Mouse (Mus musculus): ENCODE data around the gene Pds5b. TPM values are rescaled to one million over a fixed set of nuclear protein-coding genes. Genes with fewer than 3 reads are reported as not detected.
"Not testable (repeated sequence)": the region's sequence is repeated elsewhere in the genome, so short reads cannot be mapped to it uniquely, and the experiment has no call there.

Gene Pds5b
- total RNA-seq (2021), result 10 to 100 TPM; 17.6 to 18.3 TPM
- long read RNA-seq, experiment 1, full-length matches to known transcripts, result 1 of 3 reads
- long read RNA-seq, experiment 1, partial matches to known transcripts, result 1 of 3 reads
- long read RNA-seq, experiment 1, other reads (novel, unspliced or antisense), result 1 of 3 reads
- long read RNA-seq, experiment 2, partial matches to known transcripts, result 1 of 1 reads
- long read RNA-seq, experiment 2, other reads (novel, unspliced or antisense), result 0 of 1 reads

DNA sequence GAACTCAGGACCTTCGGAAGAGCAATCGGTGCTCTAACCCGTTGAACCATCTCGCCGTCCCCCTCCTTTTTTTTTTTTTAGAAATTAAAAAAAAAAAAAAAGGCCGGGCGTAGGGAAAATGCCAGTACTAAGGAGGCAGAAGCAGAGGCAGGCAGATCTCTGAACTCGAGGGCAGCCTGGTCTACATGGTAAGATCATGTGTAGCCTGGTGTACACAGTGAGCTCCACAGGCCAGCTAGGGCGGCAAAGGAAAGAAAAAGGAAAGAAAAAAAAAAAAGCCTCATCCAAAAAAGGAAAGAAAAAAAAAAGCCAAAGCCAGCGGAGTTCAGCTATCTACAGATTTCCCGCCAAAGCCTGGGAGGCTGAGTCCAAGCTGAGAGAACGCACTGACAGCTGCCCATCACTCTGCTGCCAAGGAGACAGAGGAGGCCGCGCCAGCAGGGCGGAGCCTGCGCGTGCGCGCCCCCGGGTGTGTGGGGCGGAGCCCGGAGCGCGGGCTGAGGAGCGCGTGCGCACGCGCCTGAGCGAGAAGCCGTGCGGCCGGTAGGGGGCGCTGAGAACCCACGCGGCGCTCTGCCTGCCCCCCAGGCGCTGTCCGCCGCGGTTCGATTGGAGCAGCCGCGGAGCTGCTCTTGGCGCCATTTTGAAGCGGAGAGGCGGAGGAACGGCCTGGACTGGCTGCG, at the start of gene Pds5b:
Gene Pds5b (plus strand): TSS at position 587 of the 683 bp plus-strand sequence.
- peak; percentile 93 to 96 for DNase-seq

DNA sequence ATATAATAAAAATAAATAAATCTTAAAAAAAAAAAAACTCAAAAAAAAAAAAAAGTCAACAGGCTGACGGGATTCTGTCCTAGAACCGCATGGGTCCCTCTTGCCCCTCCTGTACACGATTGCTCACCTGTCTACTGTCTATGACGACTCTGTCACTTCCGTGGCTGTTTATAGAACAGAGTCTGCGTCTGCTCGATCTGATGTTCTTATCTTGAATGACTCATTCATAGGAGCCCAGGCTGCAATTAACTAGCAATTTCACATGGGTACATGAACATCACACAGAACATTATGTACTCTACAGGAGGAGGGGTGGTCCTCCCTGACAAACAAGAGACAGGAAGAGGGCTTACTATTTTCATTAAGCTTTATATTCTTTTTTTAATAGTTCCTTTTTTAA, 48.0 kb upstream of the Pds5b start:
- DNase-seq, result no peak

DNA sequence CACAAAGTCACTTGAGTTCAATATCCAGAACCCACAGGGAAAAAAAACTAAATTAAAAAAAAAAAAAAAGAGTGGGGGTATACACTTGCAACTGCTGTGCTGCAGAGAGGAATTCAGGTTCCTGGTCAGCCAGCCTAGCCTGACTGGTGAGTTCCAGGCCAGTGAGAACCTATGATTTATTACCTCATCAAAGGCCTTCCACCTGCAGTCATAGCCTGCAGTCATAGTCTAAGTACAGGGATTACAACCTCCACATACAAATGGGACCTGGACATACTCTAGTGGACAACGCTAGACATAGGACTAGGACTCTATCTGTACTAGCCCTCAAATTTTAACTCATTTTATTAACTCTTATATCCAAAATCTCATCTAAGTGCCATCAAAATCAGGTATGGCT, 44.3 kb upstream of the Pds5b start:
- no peak for DNase-seq

GRCm38 (mm10) chr5:150629692-150630091, 43.8 kb upstream of the Pds5b start:
- peak in 1 of 2 experiments; percentile 10 for DNase-seq

- no peak for DNase-seq
These were observed 32.1 kb upstream of the Pds5b start for GRCm38 (mm10) chr5:150641440-150641839.

- DNase-seq, result not testable (repeated sequence)
These were observed 30.1 kb upstream of the Pds5b start for GRCm38 (mm10) chr5:150643390-150643789.

- no peak for DNase-seq
These were observed 28.6 kb upstream of the Pds5b start for GRCm38 (mm10) chr5:150644926-150645325.

GRCm38 (mm10) chr5:150652578-150652977, 21.0 kb upstream of the Pds5b start:
- no peak for DNase-seq

GRCm38 (mm10) chr5:150654548-150654947, 19.0 kb upstream of the Pds5b start:
- no peak for DNase-seq

GRCm38 (mm10) chr5:150659425-150659824, 14.1 kb upstream of the Pds5b start:
- DNase-seq, result not testable (repeated sequence)

- DNase-seq, result not testable (repeated sequence)
These were observed 13.2 kb upstream of the Pds5b start for GRCm38 (mm10) chr5:150660296-150660695.

DNA sequence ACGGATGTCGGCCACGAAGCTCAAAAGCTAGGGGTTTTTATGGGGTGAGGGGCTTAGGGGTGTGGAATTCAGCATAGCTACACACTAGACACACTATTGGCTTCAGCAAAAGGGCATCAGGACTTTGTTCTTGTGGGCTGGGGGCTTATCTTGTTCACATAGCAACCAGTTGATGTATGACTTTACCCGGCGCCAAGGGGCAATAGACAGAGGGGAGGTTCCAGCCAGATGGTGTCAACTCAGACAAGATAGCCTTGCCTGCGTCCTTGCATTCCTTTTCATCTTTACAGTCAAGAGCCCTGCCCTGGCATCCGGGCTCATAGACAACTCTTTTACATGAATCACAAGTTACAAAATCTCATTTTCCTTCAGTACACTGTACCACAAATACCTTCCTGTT, 9.6 kb upstream of the Pds5b start:
- not testable (repeated sequence) for DNase-seq

DNA sequence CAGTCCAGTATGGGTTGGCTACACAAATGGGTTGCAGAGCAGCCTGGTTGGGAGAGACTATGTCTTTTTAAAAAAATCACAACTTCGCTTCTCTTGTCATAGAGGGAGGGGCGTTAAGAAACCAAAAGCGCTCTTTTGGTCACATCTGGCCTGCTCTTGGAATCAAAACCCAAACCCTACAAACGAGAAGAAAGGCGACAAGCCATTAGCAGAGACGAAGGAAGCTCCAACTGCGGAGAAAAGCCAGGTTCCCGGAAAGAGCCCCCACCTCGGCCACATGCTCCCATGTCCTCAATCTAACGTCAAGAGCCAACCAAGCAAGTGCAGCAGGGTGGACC, 8.8 kb upstream of the Pds5b start:
- no peak for DNase-seq

GRCm38 (mm10) chr5:150665132-150665954, 8.2 kb upstream of the Pds5b start:
- peak; percentile 96 to 98 for DNase-seq

- DNase-seq, result not testable (repeated sequence)
These were observed 7.3 kb upstream of the Pds5b start, which contains the start of gene N4bp2l2 for GRCm38 (mm10) chr5:150666133-150666739. Gene N4bp2l2 (minus strand): TSS chr5:150666183.

GRCm38 (mm10) chr5:150668731-150669130, 4.8 kb upstream of the Pds5b start:
- no peak for DNase-seq

DNA sequence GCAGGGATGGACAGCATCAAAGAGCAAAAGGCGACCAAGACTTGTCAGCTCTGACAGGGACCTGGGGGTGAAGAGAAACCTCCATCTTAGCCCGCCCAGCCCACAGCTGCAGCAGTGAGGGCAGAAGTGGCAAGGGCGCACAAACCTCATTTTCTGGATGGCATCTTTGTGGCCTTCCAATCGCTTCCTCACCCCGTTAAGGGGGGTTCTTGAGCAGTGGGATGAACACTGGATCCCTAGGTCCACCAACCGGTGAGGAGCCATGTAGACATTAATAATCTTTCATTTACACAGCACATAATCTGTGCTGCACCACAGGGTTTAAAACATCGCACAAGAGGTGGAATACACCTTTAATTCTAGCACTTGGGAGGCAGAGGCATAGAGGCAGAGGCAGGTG, 1.2 kb upstream of the Pds5b start:
- DNase-seq, result no peak

DNA sequence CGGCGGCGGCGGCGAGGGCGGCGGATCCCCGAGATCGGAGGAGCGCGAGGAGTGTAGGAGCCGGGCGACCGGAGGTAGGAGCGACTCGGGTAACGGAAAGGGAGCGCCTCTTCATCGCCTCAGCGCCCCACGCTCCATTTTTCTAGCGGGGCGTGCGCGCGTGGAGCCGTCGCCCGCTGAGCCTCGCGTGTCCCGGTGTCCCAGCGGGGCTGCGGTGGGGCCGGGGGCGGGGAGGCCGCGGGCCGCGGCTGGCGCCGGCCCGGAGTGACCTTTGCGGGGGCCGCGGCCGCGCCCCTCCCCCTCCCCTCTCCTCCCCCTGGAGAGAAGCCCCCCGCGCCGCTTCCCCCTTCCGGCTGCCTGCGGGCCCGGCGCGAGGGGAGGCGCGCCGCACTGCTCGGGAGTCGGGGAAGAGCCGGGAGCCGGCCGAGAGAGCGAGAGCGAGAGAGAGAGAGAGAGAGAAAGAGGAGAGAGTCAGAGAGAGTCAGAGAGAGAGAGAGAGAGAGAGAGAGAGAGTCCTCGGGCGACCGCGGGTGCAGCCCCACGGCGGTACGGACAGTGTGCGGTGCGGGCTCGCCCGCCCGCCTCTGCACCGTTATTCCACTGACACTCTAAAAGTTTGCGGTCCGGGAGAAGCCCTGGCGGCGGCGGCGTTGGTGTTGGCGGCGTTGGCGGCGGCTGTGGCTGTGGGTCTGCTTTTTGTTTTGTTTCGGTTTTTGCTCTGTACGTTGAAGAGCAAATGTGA, 512 bp downstream of the Pds5b start:
- peak in 1 of 2 experiments; percentile 44 for DNase-seq

DNA sequence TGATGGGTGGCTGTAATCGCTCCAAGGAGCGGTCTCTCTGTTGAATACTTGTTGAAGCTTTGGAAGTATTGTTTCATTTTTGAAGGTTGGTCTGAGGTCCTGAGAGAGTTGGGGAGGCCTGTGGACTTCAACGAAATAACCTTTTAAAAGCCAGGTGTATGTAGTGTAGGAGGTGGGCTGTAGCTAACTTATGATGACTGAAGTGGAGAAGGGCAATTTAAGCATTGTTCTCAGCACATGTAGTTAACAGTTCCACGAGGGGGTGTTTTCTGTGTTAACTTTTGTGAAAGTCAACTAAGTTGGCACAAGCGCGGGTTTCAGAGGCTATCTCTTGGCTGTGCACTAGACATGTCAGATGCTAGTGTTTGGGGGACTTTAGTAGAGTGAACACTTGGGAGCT, 1.3 kb downstream of the Pds5b start:
- DNase-seq, result peak; percentile 7 to 23

DNA sequence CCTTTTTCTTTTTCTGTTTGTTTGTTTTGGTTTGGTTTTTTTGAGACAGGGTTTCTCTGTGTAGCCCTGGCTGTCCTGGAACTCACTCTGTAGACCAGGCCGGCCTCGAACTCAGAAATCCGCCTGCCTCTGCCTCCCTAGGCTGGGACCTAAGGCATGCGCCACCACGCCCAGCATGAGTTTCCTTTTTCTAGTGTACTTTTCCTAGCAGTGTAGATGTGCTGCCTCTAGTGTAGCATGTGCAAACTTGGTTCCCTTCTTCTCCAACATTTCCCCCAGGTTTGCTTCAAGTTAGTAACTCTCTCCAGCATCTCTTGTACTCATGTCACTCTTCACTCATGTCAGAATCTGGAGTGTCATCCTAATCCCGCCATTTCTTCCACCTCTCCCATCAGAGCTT, 9.3 kb downstream of the Pds5b start:
- DNase-seq, result not testable (repeated sequence)

DNA sequence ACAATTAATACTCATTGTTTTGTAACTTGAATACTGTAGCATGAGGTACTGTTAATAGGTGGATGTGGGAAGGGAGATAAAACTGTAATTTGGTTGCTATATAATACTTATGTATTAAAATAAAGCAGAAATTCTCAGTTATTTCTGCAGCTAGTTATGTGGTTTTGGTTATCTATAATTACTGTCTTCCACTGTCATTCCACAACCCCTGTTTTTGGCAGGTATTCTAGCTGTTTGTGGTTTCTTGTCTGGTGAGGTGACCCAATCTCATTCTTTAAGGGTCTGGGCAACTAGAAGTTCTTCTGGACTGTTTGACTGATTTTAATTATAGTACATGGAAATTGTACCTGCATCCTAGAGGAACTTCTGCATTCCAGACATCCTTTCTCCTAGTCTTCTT, 17.1 kb downstream of the Pds5b start:
- no peak for DNase-seq

DNA sequence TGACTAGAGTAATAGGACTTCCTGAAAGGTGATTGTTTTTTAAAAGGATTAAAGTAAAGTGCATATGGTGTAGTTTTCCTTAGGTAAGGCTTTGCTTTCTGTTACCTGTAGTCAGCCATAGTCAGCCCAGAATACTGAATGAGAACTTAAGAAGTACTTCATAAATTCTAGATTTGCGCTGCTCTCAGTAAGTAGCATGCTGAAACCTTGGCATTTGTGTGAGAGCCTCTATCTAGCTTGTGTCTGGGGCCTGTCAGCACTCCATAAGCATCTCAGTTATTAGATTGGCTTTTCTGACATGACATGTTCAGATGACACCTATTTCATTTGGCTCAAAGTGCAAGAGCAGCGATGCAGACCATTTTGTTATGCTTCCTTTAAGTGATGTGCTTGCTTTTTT, 19.7 kb downstream of the Pds5b start:
- DNase-seq, result no peak

Measured in heart, adult 18-20 months (tissue).